Mouse (Mus musculus) megakaryocyte-erythroid progenitor cell, adult 5 weeks (primary cell): ENCODE results near the gene Lrfn5. TPM values are rescaled to one million over a fixed set of nuclear protein-coding genes. Genes with fewer than 3 reads are reported as not detected.

Source experiments
- polyA plus RNA-seq: library from polyadenylated mRNA; stranded (reverse); fragments of >175 nt; gene quantifications from 2 replicates; pipeline ENCODE4 v1.2.3, GENCODE M21; 2012

Lrfn5 gene
- polyA plus RNA-seq: not detected in 2 replicates

GRCm38 (mm10) chr12:61522829-61523370, at the start of gene Lrfn5:
TSS of gene Lrfn5 (plus strand) at chr12:61523150.

